Mouse (Mus musculus) erythroid progenitor cell, adult 5-6 weeks (primary cell): Measurements from ENCODE around the gene Adamts4. TPM values are rescaled to one million over a fixed set of nuclear protein-coding genes. Genes with fewer than 3 reads are reported as not detected.
A peak's percentile ranks its signal among the peaks of the same experiment; 100 is the strongest.
"Not testable (repeated sequence)": the region's sequence is repeated elsewhere in the genome, so short reads cannot be mapped to it uniquely, and the experiment has no call there.

Experiments
- ATAC-seq: replicated peaks from 2 replicates; pipeline ENCODE4 v1.8.0; 2016; ENCODE audit warnings: moderate number of reproducible peaks, mild to moderate bottlenecking, moderate TSS enrichment, inconsistent platforms; ENCODE audit not compliant: poor library complexity, low FRiP score, severe bottlenecking
- total RNA-seq, 2 experiments: library from RNA; stranded (forward) in 1 of 2; stranded (reverse) in 1 of 2; fragments of 150-400 nt in 1 of 2; fragments of 186-747, 209-891 nt in 1 of 2; gene quantifications; 2 replicates each; pipeline versions ENCODE4 v1.2.3 to v1.2.4; 2015 to 2017; ENCODE audit warnings: low replicate concordance in 2 of 2

Gene Adamts4
- total RNA-seq, 2 experiments from 2014 or later, result 0.42 TPM; not detected in 1

GRCm38 (mm10) chr1:171229750-171230149, 20.5 kb upstream of the Adamts4 start:
- ATAC-seq, result no peak

GRCm38 (mm10) chr1:171230215-171230614, 20.0 kb upstream of the Adamts4 start:
- no peak for ATAC-seq

- ATAC-seq, result no peak
These were observed 18.4 kb upstream of the Adamts4 start for GRCm38 (mm10) chr1:171231844-171232243.

- no peak for ATAC-seq
These were observed 17.9 kb upstream of the Adamts4 start for GRCm38 (mm10) chr1:171232348-171232747.

GRCm38 (mm10) chr1:171232800-171233730, 17.2 kb upstream of the Adamts4 start:
- no peak for ATAC-seq

- ATAC-seq, result no peak
These were observed 16.1 kb upstream of the Adamts4 start, which contains the start of gene Fcer1g for GRCm38 (mm10) chr1:171234126-171234525. Gene Fcer1g, minus strand, starts transcription at chr1:171234365.

- ATAC-seq, result no peak
These were observed 15.7 kb upstream of the Adamts4 start for GRCm38 (mm10) chr1:171234538-171234937.

DNA sequence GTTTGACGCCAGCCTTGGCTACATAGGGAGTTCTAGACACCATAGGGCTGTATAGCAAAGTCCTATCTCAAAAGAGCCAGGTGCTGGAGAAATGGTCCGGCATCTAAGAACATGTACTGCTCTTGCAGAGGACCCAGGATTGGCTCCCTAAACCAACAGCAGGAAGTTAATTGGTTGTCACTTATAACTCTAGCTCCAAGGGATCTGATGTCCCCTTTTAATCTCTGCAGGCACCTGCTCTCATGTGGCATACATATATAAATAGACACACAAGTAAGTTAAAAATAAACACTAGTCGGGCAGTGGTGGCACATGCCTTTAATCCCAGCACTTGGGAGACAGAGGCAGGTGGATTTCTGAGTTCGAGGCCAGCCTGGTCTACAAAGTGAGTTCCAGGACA, 14.4 kb upstream of the Adamts4 start:
- ATAC-seq, result no peak

- no peak for ATAC-seq
These were observed 12.8 kb upstream of the Adamts4 start for GRCm38 (mm10) chr1:171237438-171237837.

- peak; percentile 81 for ATAC-seq
These were observed 11.8 kb upstream of the Adamts4 start for GRCm38 (mm10) chr1:171238463-171238862.

- ATAC-seq, result no peak
These were observed 10.1 kb upstream of the Adamts4 start for GRCm38 (mm10) chr1:171239992-171240744.

GRCm38 (mm10) chr1:171240911-171241310, 9.3 kb upstream of the Adamts4 start:
- no peak for ATAC-seq

- ATAC-seq, result not testable (repeated sequence)
These were observed 8.3 kb upstream of the Adamts4 start for GRCm38 (mm10) chr1:171241952-171242351.

- ATAC-seq, result no peak
These were observed 4.9 kb upstream of the Adamts4 start for GRCm38 (mm10) chr1:171245353-171245752.

GRCm38 (mm10) chr1:171246709-171247452, 3.3 kb upstream of the Adamts4 start:
- peak; percentile 98 for ATAC-seq

DNA sequence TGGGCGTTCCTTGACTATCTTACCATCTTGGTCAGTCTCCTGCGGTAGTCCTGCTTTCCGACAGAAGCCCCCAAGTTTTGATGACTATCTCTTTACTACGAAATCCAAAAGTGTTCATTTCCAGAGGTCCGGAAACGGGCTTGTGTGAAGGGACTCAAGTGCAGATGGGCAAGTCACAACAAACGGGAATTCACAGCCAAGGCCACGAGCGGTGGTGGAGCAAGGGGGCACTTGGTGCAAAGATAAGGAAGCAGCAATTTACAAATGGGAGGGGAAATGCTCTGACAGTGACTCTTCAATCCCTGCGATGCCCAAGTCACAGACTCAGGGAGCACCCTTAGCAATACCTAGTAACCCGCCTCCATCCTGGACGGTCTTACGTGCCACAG, 2.8 kb upstream of the Adamts4 start:
- ATAC-seq, result 0 out of 2 replicates have a peak, but pooled peaks have one; percentile 6

GRCm38 (mm10) chr1:171247916-171248315, 2.3 kb upstream of the Adamts4 start:
- ATAC-seq, result no peak

- no peak for ATAC-seq
These were observed 1.6 kb upstream of the Adamts4 start for GRCm38 (mm10) chr1:171248386-171249226.
